Mouse (Mus musculus): ENCODE data around the gene Epn3. TPM values are rescaled to one million over a fixed set of nuclear protein-coding genes. Genes with fewer than 3 reads are reported as not detected.
A peak's percentile ranks its signal among the peaks of the same experiment; 100 is the strongest.

Epn3 gene
- total RNA-seq, 2 experiments from 2014 or later, result 1.6 TPM

GRCm38 (mm10) chr11:94454756-94455155 is 45.0 kb downstream of the Epn3 start:
- Histone ChIP-seq H3K4me3 (no peak overlapping the region), H3K27ac (peak overlapping the region; percentile 55)
- TF ChIP-seq CTCF (conservative IDR thresholded peaks at IDR 0.05), result no peak
- DNase-seq (ENCODE audit: low spot score in 2 of 2), result peak; percentile 53 to 66

- Histone ChIP-seq H3K4me3 (no peak overlapping the region), H3K27ac (no peak overlapping the region)
- no peak for DNase-seq (ENCODE audit: low spot score in 2 of 2)
- TF ChIP-seq CTCF (conservative IDR thresholded peaks at IDR 0.05), result no peak
Observed at GRCm38 (mm10) chr11:94451091-94451773, 48.5 kb downstream of the Epn3 start.

GRCm38 (mm10) chr11:94449886-94450285 is 49.9 kb downstream of the Epn3 start:
- Histone ChIP-seq H3K4me3 (no peak overlapping the region), H3K27ac (no peak overlapping the region)
- no peak for DNase-seq (ENCODE audit: low spot score in 2 of 2)
- TF ChIP-seq CTCF (conservative IDR thresholded peaks at IDR 0.05), result no peak

DNA sequence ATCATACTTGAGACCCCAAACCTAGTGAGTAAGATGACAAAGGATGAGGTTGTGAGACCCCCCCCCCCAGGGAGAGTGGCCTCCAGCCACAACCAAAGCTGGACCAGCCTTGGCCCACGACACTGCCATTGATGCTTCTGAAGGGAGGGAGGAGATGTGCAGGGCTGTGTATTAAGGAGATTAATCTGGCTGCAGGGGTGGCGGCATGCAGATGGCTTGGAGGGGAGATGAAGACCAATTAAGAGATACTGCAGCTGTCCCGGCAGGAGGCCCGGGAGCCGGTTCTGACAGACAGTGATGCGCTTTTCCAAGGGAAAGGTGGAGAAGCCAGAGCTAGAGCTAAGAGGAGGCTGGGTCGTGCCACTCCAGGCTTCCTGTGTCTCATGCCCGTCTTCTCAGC is 50.5 kb downstream of the Epn3 start:
- no peak for DNase-seq (ENCODE audit: low spot score in 2 of 2)
- no peak overlapping the region for H3K4me3 ChIP-seq
- H3K27ac ChIP-seq, result no peak overlapping the region
- TF ChIP-seq CTCF (conservative IDR thresholded peaks at IDR 0.05), result no peak

- TF ChIP-seq CTCF (conservative IDR thresholded peaks at IDR 0.05), result no peak
Observed at GRCm38 (mm10) chr11:94447017-94447416, 52.8 kb downstream of the Epn3 start.

DNA sequence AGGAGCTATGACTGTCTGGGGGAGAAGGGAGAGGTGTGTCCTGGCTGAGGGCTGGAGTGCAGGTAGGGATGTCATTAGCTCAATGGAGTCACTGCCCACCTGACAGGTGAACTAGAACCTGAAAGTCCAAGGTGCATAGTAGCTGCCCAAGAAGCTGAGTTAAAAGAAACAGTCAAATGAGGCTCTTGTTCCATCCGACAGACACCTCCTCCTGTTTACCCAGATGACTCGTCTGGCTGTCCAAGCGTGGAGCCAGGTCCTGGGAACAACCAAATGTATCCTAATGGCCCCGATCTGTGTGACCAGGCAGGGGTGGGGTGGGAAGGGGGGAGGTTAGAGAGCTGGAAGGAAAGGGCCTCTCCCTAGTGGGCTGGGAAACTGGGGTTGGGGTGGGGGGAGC is 54.5 kb downstream of the Epn3 start:
- Histone ChIP-seq H3K4me3 (no peak overlapping the region), H3K27ac (no peak overlapping the region)
- no peak for DNase-seq (ENCODE audit: low spot score in 2 of 2)
- TF ChIP-seq CTCF (conservative IDR thresholded peaks at IDR 0.05), result no peak

More at GRCm38 (mm10) chr11:94447017-94447416, 52.8 kb downstream of the Epn3 start:
- no peak overlapping the region for H3K4me3 ChIP-seq
- H3K27ac ChIP-seq, result no peak overlapping the region
- no peak for DNase-seq (ENCODE audit: low spot score in 2 of 2)

GRCm38 (mm10) chr11:94444829-94445228 is 54.9 kb downstream of the Epn3 start:
- DNase-seq (ENCODE audit: low spot score in 2 of 2), result no peak
- TF ChIP-seq CTCF (conservative IDR thresholded peaks at IDR 0.05), result no peak

GRCm38 (mm10) chr11:94441752-94442151 is 58.0 kb downstream of the Epn3 start:
- no peak for DNase-seq (ENCODE audit: low spot score in 2 of 2)
- Histone ChIP-seq H3K4me3 (no peak overlapping the region), H3K27ac (no peak overlapping the region)
- TF ChIP-seq CTCF (conservative IDR thresholded peaks at IDR 0.05), result no peak

More at GRCm38 (mm10) chr11:94444829-94445228, 54.9 kb downstream of the Epn3 start:
- H3K27ac ChIP-seq, result no peak overlapping the region
- H3K4me3 ChIP-seq, result no peak overlapping the region

DNA sequence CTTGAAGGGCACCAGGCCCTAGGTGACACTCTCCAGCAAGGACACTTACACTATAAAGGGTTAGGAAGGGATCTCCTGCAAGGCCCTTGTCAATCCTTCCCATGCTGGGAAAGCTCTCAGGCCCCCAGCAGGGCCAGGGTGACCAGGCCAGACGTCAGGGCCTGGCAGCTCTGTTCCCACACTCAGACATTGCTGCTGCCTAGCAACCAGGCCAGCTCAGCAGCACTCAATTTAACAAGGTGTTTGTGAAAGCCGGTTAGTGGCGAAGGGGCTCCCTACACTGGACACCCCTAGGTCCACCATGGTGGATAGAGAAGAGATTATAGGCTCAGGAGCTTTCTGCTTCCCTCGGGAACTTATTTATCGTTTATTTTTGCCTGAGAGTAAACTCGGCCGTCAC is 58.7 kb downstream of the Epn3 start:
- no peak overlapping the region for H3K4me3 ChIP-seq
- TF ChIP-seq CTCF (conservative IDR thresholded peaks at IDR 0.05), result no peak
- no peak for DNase-seq (ENCODE audit: low spot score in 2 of 2)
- no peak overlapping the region for H3K27ac ChIP-seq

- H3K27ac ChIP-seq, result no peak overlapping the region
Observed at GRCm38 (mm10) chr11:94440421-94440820, 59.4 kb downstream of the Epn3 start.

More at GRCm38 (mm10) chr11:94440421-94440820, 59.4 kb downstream of the Epn3 start:
- H3K4me3 ChIP-seq, result no peak overlapping the region
- no peak for DNase-seq (ENCODE audit: low spot score in 2 of 2)
- TF ChIP-seq CTCF (conservative IDR thresholded peaks at IDR 0.05), result no peak

Other genes with a start within 250 kb of the Epn3 start
- not detected for gene Gm21885, start 218.1 kb downstream of the Epn3 start, total RNA-seq (2021)
- 100 to 1,000 TPM; 115 to 132 TPM for gene Luc7l3, start 178.0 kb downstream of the Epn3 start, total RNA-seq (2021)
- 100 to 1,000 TPM; 113 to 119 TPM for gene Ankrd40, start 172.0 kb downstream of the Epn3 start, total RNA-seq (2021)
- 1 to 10 TPM; 1.2 to 2.2 TPM for gene Abcc3, start 107.0 kb downstream of the Epn3 start, total RNA-seq (2021)
- gene Cacna1g, start 25.8 kb downstream of the Epn3 start, total RNA-seq (2021), result 10 to 100 TPM; 61.0 to 74.0 TPM
- gene Spata20, start 13.8 kb downstream of the Epn3 start, total RNA-seq (2021), result under 1 TPM in 1 of 2 experiments, not detected in 1; 0.18 TPM
- gene Mycbpap, start 21.8 kb upstream of the Epn3 start, total RNA-seq (2021), result 1 to 10 TPM; 2.2 to 4.6 TPM
- 10 to 100 TPM in 1 of 2 experiments, 1 to 10 TPM in 1; 9.3 to 11.3 TPM for gene Rsad1, start 49.3 kb upstream of the Epn3 start, total RNA-seq (2021)
- gene Chad, start 65.1 kb upstream of the Epn3 start, total RNA-seq (2021), result under 1 TPM; 0.28 to 0.49 TPM
- 10 to 100 TPM; 18.7 to 19.5 TPM for gene Acsf2, start 101.9 kb upstream of the Epn3 start, total RNA-seq (2021)
- gene Lrrc59, start 129.8 kb upstream of the Epn3 start, total RNA-seq (2021), result 10 to 100 TPM; 74.8 to 75.8 TPM
- 10 to 100 TPM; 60.8 to 66.0 TPM for gene Mrpl27, start 153.8 kb upstream of the Epn3 start, total RNA-seq (2021)
- gene Eme1, start 154.0 kb upstream of the Epn3 start, total RNA-seq (2021), result under 1 TPM; 0.27 to 0.41 TPM
- 10 to 100 TPM; 25.5 to 27.7 TPM for gene Xylt2, start 177.5 kb upstream of the Epn3 start, total RNA-seq (2021)
- not detected for gene Gm11541, start 204.5 kb upstream of the Epn3 start, total RNA-seq (2021)
- gene Cdc34b, start 241.8 kb upstream of the Epn3 start, total RNA-seq (2021), result not detected